Mouse (Mus musculus) urinary bladder, postnatal 14 days (tissue): ENCODE data around the gene Rmdn2.

ENCODE experiments used
- DNase-seq: peaks from one replicate; pipeline ENCODE4 v3.0.0; 2021; ENCODE audit warnings: low spot score

Gene Rmdn2

GRCm38 (mm10) chr17:79615897-79616296 is 4.2 kb downstream of the Rmdn2 start:
- DNase-seq: no peak

- DNase-seq: no peak
These were observed 5.0 kb downstream of the Rmdn2 start for GRCm38 (mm10) chr17:79616621-79617020.

- DNase-seq: no peak
These were observed 6.8 kb downstream of the Rmdn2 start for GRCm38 (mm10) chr17:79618455-79618854.

- no peak for DNase-seq
These were observed 7.3 kb downstream of the Rmdn2 start for GRCm38 (mm10) chr17:79618984-79619383.

GRCm38 (mm10) chr17:79622050-79622449 is 10.4 kb downstream of the Rmdn2 start:
- DNase-seq: no peak

- DNase-seq: no peak
These were observed 10.9 kb downstream of the Rmdn2 start for GRCm38 (mm10) chr17:79622574-79622973.

- DNase-seq: no peak
These were observed 12.2 kb downstream of the Rmdn2 start for GRCm38 (mm10) chr17:79623841-79624240.

GRCm38 (mm10) chr17:79626241-79626816 is 14.7 kb downstream of the Rmdn2 start:
- no peak for DNase-seq

- no peak for DNase-seq
These were observed 38.2 kb downstream of the Rmdn2 start for GRCm38 (mm10) chr17:79649893-79650292.

- no peak for DNase-seq
These were observed 38.6 kb downstream of the Rmdn2 start for GRCm38 (mm10) chr17:79650297-79650696.

- no peak for DNase-seq
These were observed 41.5 kb downstream of the Rmdn2 start for GRCm38 (mm10) chr17:79653171-79653570.

GRCm38 (mm10) chr17:79654187-79654586 is 42.5 kb downstream of the Rmdn2 start:
- DNase-seq: no peak

GRCm38 (mm10) chr17:79657785-79658184 is 46.1 kb downstream of the Rmdn2 start:
- no peak for DNase-seq

- DNase-seq: no peak
These were observed 46.8 kb downstream of the Rmdn2 start for GRCm38 (mm10) chr17:79658452-79658851.

GRCm38 (mm10) chr17:79658863-79659262 is 47.2 kb downstream of the Rmdn2 start:
- no peak for DNase-seq

GRCm38 (mm10) chr17:79661387-79661786 is 49.7 kb downstream of the Rmdn2 start:
- peak; percentile 75 for DNase-seq

GRCm38 (mm10) chr17:79661848-79662247 is 50.2 kb downstream of the Rmdn2 start:
- DNase-seq: no peak

GRCm38 (mm10) chr17:79663393-79664105 is 51.9 kb downstream of the Rmdn2 start:
- DNase-seq: no peak

GRCm38 (mm10) chr17:79664106-79664417 is 52.4 kb downstream of the Rmdn2 start:
- no peak for DNase-seq

- DNase-seq: no peak
These were observed 59.2 kb downstream of the Rmdn2 start for GRCm38 (mm10) chr17:79670837-79671236.

GRCm38 (mm10) chr17:79695106-79695505 is 83.4 kb downstream of the Rmdn2 start:
- no peak for DNase-seq

- no peak for DNase-seq
These were observed 83.9 kb downstream of the Rmdn2 start for GRCm38 (mm10) chr17:79695541-79695940.

- DNase-seq: no peak
These were observed 87.5 kb downstream of the Rmdn2 start for GRCm38 (mm10) chr17:79699197-79699596.

- DNase-seq: no peak
These were observed 89.2 kb downstream of the Rmdn2 start for GRCm38 (mm10) chr17:79700871-79701270.
